Mouse (Mus musculus): ENCODE data around the gene Iah1. TPM values are rescaled to one million over a fixed set of nuclear protein-coding genes. Genes with fewer than 3 reads are reported as not detected.

The Iah1 gene
- polyA plus RNA-seq, 1 experiment: 33.7 TPM

DNA sequence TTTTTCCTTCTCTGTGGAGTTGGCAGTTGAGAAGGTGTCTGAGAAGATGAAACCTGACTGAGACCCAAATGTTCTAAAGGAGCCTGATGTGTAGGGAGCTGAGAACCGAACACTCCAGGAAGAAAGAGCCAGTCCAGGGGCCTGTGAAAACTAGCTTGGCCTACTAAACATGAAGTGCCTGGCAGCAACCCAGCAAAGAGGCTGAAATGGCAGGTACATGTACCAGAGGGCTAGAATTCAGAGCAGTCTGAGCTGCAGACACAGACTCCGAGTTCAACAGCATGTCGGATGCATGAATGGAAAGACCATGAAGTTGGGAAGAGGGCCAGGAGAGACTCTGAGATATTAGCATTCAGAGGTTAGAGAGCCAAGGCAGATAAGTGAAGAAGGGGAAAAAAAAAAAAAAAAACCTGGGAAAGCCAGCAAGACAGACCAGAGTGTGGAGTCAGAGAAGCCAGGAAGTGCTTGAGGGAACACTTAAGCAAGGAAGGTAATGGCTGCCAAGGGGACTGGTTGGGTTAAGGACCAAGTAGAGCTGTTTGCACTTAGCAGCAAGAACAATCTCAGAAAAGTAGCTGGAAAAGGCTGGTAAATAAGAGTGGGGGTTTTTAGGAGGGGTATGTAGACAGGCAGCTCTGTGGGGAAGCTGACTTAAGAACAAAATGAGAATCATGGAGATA lies 27.3 kb upstream of the Iah1 start:
- DNase-seq (ENCODE audit: low read depth): no peak
- TF ChIP-seq CTCF (IDR thresholded peaks at IDR 0.05; ENCODE audit: borderline replicate concordance, extremely low read depth, insufficient read depth, insufficient read length) (no peak), POLR2A (IDR thresholded peaks at IDR 0.05; ENCODE audit: borderline replicate concordance, extremely low read depth, insufficient read depth, insufficient read length, poor library complexity, severe bottlenecking) (no peak)

DNA sequence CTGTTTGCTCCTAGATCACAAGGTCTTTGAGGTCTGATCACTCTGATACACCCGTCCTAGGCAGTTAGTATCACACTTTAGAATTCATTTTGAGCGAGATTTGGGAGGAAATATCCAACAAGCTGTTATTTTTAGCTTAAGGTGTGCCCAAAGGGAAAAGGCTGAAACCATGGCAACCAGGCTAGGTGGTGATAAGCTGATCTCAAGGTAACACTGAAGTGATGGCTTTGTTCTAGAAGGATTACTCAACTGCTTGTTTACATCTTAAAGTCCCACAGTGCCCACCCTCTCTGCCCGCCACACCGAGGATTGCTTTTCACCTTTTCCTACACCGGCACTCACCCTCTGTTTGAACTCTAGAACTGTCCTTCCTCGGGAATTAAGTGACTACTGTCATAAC lies 26.5 kb upstream of the Iah1 start:
- no peak for DNase-seq (ENCODE audit: low read depth)
- TF ChIP-seq CTCF (IDR thresholded peaks at IDR 0.05; ENCODE audit: borderline replicate concordance, extremely low read depth, insufficient read depth, insufficient read length) (no peak), POLR2A (IDR thresholded peaks at IDR 0.05; ENCODE audit: borderline replicate concordance, extremely low read depth, insufficient read depth, insufficient read length, poor library complexity, severe bottlenecking) (no peak)

DNA sequence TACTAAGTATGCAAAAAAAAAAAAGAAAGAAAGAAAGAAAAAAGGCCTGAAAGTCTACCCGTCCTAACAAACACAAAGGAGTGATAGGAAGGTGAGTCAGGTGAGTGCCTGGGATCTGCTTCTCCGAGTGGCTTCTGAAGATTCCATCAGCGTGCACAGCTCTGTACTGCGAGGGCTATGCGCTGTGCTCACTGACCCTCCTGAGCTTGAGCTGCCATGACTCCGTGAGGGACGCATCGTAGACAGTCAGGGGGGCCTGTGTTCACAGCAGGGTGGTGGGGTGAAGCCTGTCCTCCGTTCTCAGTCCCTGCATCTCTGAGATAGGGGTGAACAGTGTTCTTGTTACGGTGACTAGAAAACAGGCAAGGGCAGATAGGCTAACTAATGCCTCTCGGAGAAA lies 17.3 kb upstream of the Iah1 start:
- no peak for DNase-seq (ENCODE audit: low read depth)
- no peak for TF ChIP-seq POLR2A (IDR thresholded peaks at IDR 0.05; ENCODE audit: borderline replicate concordance, extremely low read depth, insufficient read depth, insufficient read length, poor library complexity, severe bottlenecking)
- TF ChIP-seq CTCF (IDR thresholded peaks at IDR 0.05; ENCODE audit: borderline replicate concordance, extremely low read depth, insufficient read depth, insufficient read length): no peak

DNA sequence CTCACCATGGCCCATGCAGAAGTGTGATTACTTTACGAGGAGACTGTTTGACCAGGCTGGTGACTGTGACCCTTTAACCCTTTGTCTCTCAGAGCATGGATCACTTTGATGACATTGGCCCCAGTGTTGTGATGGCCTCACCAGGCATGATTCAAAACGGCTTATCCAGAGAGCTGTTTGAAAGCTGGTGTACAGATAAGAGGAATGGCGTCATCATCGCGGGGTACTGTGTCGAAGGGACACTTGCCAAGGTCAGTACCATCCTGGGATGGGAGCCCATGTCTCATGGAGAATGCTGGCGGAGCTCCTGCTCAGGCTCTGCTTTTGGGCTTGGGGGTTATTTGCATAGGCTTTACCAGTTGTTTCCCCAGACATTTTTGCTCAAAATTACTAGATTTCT lies 14.9 kb upstream of the Iah1 start:
- TF ChIP-seq POLR2A (IDR thresholded peaks at IDR 0.05; ENCODE audit: borderline replicate concordance, extremely low read depth, insufficient read depth, insufficient read length, poor library complexity, severe bottlenecking): no peak
- no peak for TF ChIP-seq CTCF (IDR thresholded peaks at IDR 0.05; ENCODE audit: borderline replicate concordance, extremely low read depth, insufficient read depth, insufficient read length)
- no peak for DNase-seq (ENCODE audit: low read depth)

DNA sequence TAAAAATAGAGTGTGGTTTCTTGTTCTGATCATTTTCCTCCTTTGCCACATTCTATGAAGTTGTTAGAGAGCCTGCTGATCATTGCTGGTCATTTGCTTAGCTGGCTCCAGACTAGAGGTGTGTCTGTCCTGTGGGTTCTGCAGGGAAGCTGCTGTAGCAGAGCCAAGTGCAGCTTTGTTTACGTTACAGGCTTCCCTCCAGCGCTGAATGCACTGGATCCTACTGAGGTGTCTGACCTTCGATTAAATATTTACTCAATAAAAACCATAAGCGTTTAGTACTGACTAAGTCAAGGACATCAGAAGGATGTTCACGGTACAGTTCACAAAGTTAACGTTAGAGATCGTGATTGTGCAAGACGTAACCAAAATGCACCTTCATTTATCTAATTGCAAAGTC lies 14.3 kb upstream of the Iah1 start:
- DNase-seq (ENCODE audit: low read depth): no peak
- no peak for TF ChIP-seq POLR2A (IDR thresholded peaks at IDR 0.05; ENCODE audit: borderline replicate concordance, extremely low read depth, insufficient read depth, insufficient read length, poor library complexity, severe bottlenecking)
- no peak for TF ChIP-seq CTCF (IDR thresholded peaks at IDR 0.05; ENCODE audit: borderline replicate concordance, extremely low read depth, insufficient read depth, insufficient read length)

DNA sequence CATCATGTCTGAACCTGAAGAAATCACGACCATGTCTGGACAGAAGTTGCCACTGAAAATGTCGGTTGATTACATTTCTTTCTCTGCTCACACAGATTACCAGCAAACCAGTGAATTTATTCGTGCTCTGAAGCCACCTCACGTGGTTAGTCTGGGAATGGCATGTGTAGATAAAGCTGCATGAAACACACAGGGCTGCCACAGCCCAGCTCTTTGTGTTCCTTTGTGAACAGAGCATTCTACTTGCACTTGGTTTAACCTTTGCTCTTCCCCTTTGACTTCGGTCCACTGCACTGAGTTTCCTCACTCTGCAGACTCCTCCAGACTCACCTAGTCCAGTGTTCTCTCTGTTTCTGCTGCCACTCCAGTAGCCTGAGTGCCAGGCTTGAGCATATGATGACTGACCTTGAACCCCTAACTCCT lies 13.8 kb upstream of the Iah1 start:
- TF ChIP-seq CTCF (IDR thresholded peaks at IDR 0.05; ENCODE audit: borderline replicate concordance, extremely low read depth, insufficient read depth, insufficient read length) (no peak), POLR2A (IDR thresholded peaks at IDR 0.05; ENCODE audit: borderline replicate concordance, extremely low read depth, insufficient read depth, insufficient read length, poor library complexity, severe bottlenecking) (no peak)
- no peak for DNase-seq (ENCODE audit: low read depth)

DNA sequence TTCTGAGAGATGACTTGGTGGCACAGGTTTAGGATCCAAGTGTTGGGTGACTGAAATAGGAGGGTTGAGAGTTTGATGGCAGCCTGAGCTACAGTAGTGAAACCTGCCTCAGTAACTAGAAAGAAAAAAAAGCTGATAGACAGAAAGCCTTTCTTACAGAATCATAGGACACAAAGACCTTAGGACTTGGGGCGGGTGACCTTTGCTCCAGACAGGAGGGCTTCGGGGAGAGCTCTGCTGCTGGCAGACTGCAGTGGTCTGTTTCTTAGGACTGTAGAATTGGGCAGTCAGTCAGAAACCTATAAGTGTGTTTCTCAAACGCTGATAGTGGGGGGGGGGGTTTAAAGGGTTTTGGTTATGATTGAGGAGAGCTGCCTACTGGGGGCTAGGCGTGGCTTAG lies 10.4 kb upstream of the Iah1 start:
- TF ChIP-seq POLR2A (IDR thresholded peaks at IDR 0.05; ENCODE audit: borderline replicate concordance, extremely low read depth, insufficient read depth, insufficient read length, poor library complexity, severe bottlenecking) (no peak), CTCF (IDR thresholded peaks at IDR 0.05; ENCODE audit: borderline replicate concordance, extremely low read depth, insufficient read depth, insufficient read length) (no peak)
- no peak for DNase-seq (ENCODE audit: low read depth)

DNA sequence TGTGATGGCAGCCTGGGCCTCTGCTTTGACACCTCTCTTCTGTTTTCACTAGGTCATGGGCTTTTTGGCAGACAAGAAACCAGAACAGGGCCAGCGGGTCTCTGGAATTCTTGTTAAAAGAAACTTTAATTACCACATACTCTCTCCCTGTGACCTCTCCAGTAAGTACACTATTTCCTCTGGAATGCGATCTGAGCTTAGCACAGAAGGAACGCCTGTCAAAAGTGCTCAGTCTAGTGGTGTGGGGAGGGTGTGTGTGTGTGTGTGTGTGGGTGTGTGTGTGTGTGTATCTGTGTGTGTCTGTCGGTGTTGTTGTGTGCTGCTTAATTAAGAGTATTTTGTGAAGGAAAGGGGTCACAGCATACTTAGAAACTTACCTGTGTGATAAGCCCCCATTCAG lies 9.5 kb upstream of the Iah1 start:
- no peak for DNase-seq (ENCODE audit: low read depth)
- TF ChIP-seq POLR2A (IDR thresholded peaks at IDR 0.05; ENCODE audit: borderline replicate concordance, extremely low read depth, insufficient read depth, insufficient read length, poor library complexity, severe bottlenecking) (no peak), CTCF (IDR thresholded peaks at IDR 0.05; ENCODE audit: borderline replicate concordance, extremely low read depth, insufficient read depth, insufficient read length) (no peak)

DNA sequence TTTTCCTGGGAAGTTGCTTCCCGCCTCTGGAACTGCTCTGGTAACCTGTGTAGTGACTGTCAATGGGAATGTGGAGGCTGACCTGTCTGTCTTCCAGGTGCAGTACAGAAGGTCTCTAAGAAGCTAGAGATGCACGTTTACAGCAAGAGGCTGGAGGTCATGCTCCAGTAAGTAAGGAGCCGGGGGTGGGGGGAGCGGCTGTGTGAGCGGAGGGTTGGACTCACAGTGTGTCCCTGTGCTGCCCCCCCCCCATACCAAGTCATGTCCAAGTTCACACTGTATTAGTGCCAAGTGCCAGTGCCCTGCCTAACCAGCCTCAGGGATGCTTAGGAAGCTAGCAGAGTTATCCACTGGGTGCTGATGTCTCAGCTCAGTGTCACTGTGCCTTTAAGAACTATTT lies 4.0 kb upstream of the Iah1 start:
- no peak for TF ChIP-seq POLR2A (IDR thresholded peaks at IDR 0.05; ENCODE audit: borderline replicate concordance, extremely low read depth, insufficient read depth, insufficient read length, poor library complexity, severe bottlenecking)
- TF ChIP-seq CTCF (IDR thresholded peaks at IDR 0.05; ENCODE audit: borderline replicate concordance, extremely low read depth, insufficient read depth, insufficient read length): no peak
- no peak for DNase-seq (ENCODE audit: low read depth)

DNA sequence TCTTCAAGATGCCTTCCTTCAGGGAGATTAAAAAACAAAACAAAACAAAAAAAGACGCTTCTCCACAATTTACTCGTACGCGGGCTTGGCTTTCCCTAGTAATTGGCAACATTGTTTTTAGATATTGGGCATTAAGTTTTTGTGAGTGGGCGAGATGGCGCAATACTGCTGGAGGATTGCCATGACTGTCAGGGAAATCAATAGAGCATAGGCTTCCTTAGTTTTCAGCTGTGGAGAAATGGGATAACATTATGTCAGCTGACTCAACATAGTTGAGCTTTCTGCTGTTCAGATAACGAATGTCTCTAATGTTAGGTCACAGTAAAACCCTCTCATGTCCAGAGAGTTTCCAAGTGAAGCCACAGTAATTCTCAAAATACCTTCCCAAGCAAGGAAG lies 678 bp downstream of the Iah1 start:
- DNase-seq (ENCODE audit: low read depth): peak; percentile 20
- TF ChIP-seq POLR2A (IDR thresholded peaks at IDR 0.05; ENCODE audit: borderline replicate concordance, extremely low read depth, insufficient read depth, insufficient read length, poor library complexity, severe bottlenecking): no peak
- TF ChIP-seq CTCF (IDR thresholded peaks at IDR 0.05; ENCODE audit: borderline replicate concordance, extremely low read depth, insufficient read depth, insufficient read length): no peak

DNA sequence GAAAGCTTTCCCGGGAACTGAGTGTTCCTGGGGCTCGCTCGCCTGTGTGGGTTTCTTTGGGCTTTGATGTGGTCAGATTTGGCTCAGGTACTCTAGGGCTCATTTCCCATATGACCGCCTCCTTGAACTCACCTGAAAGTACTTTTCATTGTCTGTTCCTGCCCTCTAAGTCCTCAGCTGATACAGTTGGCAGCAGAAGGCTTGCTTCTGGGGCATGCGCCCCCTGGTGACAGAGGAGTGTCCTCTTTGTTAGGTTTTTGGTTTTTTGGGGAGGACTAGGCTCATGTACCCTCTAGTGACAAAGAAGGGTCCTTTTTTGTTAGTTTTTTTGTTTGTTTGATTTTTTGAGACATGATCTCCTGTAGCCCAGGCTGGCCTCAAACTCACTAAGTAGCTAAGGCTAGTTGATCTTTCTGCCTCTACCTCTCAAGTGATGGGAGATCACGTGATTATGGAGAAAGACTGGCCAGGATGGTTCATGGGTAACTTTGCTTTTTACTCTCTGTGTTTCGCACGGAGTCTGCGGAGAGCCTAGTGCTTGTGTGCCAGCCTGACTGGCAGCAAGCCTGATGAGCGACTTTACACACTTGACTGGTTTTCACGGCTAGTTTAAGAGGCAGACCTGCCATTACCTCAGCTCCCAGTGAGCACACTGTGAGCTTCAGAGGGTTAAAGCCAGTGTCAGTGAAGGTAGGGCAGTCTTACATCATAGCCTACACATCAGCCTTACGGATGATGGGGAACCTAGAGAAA lies 2.1 kb downstream of the Iah1 start:
- no peak for TF ChIP-seq POLR2A (IDR thresholded peaks at IDR 0.05; ENCODE audit: borderline replicate concordance, extremely low read depth, insufficient read depth, insufficient read length, poor library complexity, severe bottlenecking)
- peak; percentile 74; the same call in 1 of the 2 replicates for TF ChIP-seq CTCF (IDR thresholded peaks at IDR 0.05; ENCODE audit: borderline replicate concordance, extremely low read depth, insufficient read depth, insufficient read length)
- peak; percentile 71 for DNase-seq (ENCODE audit: low read depth)

DNA sequence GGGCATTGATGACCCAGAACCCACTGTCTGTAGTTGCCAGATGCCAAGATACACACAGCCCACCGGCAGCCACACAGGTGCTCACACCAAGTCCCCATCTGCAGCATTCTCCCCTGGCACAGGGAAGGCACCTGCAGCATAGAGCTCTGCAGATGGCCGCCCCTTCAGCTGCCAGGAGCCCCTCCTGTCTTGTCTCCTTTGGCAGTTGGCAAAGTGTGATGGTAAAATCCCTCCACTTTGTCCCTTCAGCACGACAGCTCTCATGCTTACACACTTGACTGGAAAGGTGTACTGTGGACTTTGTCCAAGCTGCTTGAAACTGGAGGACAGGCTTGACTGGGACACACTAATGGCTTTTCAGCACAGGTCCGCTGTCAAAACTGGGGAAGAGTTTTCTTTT lies 4.1 kb downstream of the Iah1 start:
- TF ChIP-seq CTCF (IDR thresholded peaks at IDR 0.05; ENCODE audit: borderline replicate concordance, extremely low read depth, insufficient read depth, insufficient read length): no peak
- no peak for TF ChIP-seq POLR2A (IDR thresholded peaks at IDR 0.05; ENCODE audit: borderline replicate concordance, extremely low read depth, insufficient read depth, insufficient read length, poor library complexity, severe bottlenecking)
- no peak for DNase-seq (ENCODE audit: low read depth)

All from brain, embryonic 14.5 days (tissue).